Mouse (Mus musculus) adipocyte (in vitro differentiated cells): ENCODE measurements around the gene 1700001P01Rik.
A peak's percentile ranks its signal among the peaks of the same experiment; 100 is the strongest.
"Not testable (repeated sequence)": the region's sequence is repeated elsewhere in the genome, so short reads cannot be mapped to it uniquely, and the experiment has no call there.

ENCODE experiments used
- DNase-seq: peaks from one replicate; pipeline ENCODE4 v3.0.0-alpha.2; 2016; ENCODE audit warnings: low spot score

The 1700001P01Rik gene

DNA sequence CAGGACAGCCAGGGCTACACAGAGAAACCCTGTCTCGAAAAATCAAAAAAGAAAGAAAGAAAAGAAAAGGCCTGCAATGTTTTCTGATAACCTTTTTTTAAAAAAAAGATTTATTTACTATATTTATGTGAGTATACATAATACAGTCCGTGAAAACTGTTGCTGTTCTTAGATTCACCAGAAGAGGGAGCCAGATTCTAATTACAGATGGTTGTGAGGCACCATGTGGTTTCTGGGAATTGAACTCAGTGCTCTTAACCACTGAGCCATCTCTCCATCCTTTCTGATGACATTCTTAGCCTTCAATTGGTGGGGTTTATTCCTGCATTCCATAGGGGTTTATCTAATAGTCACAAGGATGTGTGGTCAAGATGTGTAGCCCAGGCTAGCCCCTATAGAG lies 17.4 kb upstream of the 1700001P01Rik start:
- DNase-seq, result peak; percentile 81

DNA sequence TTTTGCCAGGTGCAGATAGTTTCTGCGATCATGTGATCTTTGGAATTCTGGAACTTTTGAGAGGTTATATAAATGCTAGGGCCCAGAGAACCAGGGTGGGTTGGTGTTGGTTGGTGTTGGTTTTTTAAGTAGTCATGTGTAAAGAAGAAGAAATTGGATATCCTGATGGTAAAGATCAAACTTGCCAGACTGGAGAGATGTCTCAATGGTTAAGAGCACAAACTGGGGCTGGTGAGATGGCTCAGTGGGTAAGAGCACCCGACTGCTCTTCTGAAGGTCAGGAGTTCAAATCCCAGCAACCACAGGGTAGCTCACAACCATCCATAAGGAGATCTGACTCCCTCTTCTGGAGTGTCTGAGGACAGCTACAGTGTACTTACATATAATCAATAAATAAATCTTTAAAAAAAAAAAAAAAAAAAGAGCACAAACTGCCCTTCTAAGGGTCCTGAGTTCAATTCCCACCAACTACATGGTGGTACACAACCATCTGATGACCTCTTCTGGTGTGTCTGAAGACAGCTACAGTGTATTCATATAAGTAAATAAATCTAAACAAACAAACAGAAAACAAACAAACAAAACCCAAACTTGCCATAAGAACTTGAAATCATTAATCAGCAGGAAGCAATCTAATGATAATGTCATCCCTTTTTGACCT lies 15.2 kb upstream of the 1700001P01Rik start:
- DNase-seq, result not testable (repeated sequence)

DNA sequence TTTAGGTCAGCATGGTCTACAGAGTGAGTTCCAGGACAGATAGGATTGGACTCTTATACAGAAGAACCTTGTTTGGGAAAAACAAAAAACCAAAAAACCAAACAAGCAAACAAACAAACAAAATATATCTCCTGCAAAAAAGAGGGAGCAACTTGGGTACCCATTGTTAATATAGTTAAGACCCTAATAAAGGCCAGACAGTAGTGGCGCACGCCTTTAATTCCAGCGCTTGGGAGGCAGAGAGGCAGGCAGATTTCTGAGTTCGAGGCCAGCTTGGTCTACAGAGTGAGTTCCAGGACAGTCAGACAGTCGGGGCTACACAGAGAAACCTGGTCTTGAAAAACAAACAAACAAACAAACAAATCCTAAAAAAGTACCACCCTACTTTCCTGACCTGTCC lies 14.0 kb upstream of the 1700001P01Rik start:
- DNase-seq, result no peak

DNA sequence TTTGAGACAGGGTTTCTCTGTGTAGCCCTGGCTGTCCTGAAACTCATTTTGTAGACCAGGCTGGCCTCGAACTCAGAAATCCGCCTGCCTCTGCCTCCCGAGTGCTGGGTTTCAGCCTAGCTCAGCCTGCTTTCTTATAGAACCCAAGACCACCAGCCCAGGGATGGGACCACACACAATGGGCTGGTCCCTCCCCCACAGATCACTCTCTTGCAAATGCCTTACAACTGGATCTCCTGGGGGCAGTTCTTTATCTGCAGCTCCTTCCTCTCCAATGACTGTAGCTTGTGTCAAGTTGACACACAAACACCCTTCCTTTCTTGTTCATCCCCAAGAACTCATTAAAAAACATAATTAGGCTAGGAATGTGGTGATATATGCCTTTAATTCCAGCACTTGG lies 12.2 kb upstream of the 1700001P01Rik start:
- DNase-seq, result no peak

DNA sequence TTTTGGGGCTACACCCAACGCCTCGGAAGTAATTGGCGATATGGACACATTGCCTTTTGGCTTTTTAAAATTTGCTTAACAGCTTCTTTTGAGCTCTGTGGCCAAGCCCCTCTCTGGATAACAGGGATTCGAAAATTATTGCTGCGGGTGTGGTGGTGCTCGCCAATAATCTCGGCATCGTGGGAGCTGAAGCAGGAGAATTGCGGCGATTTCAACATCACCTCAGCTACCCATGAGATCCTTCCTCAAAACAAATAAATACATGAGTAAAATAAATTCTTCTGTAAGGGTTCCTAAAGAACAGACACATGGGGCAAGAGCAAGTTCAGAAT lies 6.8 kb upstream of the 1700001P01Rik start:
- DNase-seq, result no peak

DNA sequence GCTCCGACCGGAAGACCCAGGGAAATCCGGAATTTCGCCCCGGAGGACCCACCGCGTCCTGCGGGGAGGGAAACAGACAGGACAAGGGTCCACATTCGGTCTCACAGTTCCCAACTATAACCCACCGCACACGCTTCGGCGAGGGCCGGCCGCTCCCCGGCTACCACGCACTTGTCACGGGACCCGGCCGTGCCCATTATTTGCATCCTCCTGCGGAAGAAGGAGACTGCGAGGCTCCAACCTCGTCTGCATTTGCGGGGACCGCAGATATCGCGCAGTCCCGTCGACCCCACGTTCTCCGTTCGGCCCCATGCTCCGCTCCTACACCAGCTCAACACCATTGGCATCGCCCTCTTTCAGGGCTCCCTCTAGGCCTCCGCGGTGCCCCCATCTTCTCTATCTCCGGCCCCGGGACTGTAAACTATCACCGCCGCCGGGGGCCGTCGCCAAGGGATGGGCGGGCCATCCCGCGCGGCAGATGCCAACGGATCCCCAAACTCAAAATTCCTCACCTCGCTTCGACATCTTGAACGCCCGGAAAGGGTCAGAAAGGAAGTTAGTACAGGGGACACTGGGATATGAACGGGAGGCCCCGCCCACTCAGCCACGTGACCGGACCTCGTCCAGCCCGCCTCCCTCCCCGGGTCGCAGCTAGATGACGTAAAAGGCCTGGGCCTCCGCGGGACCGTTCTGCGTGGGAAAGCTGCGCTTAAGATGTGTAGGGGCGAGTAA lies 6.3 kb upstream of the 1700001P01Rik start, which contains the start of gene Rpl23:
Rpl23 (minus strand) TSS at position 606 of the 732 bp plus-strand sequence.
- DNase-seq, result peak; percentile 98

DNA sequence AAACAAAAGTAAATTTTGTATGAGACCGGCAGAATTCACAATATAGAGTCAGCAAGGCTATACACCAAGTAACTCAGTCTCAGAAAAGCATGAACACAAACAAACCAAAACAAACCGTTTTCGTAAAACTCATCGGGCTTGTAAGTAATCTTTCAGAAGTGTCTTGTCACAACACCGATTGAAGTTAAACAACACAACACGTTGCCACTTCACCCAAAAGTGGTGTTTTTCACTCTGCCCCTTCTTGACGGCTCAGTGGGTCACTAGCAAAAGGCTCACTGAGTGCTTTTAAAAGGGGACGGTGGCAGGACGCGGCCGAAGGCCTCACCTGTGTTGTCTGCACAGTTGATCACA lies 5.7 kb upstream of the 1700001P01Rik start:
- DNase-seq, result peak; percentile 55

DNA sequence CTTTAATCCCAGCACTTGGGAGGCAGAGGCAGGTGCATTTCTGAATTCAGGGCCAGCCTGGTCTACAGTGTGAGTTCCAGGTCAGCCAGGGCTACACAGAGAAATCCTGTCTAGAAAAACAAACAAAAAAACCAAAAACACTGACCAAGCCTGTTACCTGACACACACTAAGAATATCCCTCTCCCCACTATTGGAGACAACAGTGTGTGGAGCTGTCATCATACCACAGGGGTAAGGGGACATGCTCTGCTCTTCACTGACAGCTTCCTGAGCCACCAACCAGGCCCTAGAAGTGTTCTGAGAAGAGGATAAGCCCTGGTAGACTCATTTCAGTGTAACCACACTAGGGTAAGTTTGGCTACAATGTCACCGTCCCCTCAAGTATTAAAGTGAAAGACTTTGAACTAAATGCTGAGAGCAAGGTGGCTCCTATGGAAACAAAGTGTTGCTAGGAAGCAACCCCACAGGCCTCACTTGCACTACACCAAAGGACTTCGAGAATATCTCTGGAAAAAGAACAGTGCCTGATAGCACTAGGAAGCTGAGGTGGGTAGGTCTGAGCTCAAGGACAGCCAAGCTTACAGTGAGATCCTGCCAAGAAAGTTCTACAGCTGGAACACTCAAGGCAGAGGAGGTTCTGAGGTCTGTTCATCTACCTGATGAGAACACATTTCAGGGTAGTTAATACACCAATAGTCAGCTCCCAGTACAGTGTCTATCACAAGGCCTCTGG lies 4.4 kb upstream of the 1700001P01Rik start:
- no peak for DNase-seq

DNA sequence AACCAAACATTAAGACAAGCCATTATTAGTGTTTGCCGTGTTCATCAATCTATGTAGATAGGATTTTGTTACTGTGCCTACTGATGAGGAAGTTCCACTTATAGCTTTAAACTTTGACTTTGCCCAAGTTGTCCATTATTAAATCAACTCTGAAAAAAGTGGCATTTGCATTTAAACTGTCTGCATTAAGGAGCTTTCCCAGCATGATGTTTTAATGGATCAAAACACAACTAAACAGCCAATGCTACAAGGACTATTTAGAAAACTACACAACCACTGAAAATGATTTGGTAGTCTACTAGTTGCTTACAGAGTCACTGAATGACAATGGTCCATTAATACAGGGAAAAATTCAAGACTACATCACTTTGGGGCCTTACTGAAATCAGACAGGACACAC lies 3.2 kb upstream of the 1700001P01Rik start:
- DNase-seq, result no peak

DNA sequence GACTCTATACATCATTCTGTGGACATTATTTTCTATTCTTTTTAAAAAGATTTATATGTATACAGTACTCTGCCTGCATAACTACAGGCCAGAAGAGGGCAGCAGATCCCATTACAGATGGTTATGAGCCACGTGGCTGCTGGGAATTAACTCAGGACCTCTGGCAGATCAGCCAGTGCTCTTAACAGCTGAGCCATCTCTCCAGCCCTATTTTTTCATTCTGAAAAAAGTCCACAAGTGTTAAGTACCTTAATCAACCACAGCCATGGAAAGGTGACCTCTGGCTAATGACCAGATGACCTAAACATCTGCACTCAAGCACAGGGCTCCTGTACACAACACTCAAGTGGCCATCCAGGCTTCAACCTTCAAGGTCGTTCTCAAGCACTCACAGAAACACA lies 1.4 kb upstream of the 1700001P01Rik start:
- peak; percentile 54 for DNase-seq

DNA sequence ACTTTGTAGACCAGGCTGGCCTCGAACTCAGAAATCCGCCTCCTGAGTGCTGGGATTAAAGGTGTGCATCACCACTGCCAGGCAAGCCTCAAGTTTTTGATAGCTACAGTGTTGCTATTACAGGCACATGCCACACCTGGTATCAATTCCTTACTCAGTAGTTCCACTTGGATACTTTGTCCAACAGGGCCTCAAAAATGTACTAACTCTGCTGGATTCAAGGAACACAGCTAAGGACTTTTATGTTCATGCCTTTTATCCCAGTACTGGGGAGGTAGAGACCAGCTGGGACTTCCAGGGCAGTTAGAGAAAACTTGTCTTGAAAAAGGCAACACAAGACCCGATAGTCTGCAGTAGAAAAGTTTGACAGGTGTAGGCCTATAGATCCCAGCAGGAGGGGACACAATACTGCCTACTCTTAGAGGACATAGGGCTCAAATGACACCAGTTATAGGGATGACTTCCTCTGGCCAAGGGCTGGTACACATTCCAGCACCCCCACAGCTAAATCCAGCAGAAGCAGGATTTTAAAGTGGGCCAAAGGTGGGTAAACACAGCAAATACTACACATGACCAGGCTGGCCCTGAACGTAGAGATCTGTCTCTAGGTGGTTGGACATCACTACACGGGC lies 895 bp upstream of the 1700001P01Rik start:
- DNase-seq, result no peak

DNA sequence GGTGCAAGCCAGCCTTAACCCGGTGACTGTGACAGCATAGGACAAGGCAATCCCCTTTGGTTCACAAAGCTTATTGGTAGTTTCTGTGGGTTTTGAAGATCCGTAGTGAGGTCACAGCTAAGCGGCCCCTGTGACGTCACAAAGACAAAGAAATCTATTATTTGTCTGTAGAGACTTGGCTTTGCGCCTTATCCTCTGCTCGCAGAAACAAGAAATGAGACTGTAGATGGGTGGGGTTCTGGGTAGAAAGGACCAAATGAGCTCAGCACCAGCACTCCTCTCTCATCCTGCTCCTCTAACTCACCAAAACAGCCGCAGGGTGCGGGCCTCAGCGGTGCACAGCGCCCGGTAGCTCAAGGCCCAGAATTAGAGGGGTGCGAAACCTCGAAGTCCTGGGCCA lies 532 bp downstream of the 1700001P01Rik start:
- DNase-seq, result no peak

DNA sequence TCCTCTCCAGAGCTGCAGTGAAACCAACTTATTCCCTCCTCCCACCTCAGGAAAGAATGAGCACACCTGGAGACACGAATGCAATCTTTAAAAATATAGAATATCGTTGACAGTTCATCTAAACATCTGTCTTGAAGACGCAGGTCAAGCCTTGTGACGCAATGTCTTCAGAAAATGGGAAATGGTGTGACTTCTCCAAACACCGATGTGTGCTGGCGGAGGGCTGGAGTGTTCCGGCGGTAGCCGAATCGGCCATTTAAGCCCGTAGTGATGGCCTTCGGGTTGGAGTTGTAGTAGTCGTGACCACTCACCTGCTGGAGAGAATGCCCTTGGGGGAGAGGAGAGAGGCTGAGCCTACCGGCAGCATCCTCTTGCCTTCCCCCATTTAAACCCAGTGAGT lies 4.3 kb downstream of the 1700001P01Rik start:
- no peak for DNase-seq

DNA sequence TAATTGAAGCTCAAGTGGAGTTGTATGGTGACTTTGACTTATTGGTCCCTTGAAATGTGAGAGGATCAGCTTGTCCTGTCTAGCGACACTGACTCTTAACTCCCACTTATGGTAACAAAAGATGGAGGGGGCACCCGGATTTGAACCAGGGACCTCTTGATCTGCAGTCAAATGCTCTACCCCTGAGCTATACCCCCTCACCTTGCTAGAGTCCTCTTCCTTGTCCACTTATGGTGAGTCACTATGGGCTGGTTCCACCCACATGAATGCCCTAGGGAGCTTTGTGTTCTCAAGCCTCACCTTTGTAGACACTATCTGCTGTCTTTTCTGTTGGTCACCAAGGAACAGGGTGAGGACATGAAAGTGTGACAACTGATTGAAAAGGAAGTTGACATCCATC lies 6.0 kb downstream of the 1700001P01Rik start:
- no peak for DNase-seq

DNA sequence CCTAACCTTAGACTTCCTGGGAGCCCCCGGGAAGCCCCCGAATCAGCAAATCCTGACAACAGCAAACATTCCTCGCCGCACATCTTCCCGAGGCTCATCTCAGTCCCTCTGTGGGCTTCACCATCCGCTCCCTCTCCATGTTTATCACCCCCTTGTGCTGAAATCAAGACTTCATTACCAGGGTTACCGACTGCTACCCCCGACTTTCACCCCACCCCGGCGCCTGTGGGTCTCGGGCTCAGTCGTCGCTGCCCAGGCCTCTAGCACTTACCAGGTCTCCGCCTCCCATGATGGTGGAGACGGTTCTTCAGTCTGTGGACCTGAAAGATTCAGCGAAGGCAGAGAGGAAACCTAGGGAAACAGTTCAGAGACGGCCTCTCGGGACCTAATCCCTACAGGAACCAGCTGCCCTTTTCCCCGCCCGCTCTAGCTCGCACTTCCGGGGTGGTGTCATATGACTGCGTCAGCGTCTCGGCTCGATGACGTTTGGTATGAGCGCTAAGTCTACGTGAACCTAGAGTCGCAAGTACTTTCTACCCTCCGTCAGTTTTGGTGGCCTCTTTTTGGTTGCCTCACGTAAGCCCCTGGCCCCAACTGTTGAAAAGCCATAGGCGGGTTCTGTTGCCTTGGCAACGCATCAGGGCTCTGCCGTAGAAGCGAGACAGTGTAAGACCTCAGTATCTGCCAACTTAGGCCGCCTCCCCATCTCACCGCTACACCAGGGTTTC lies 9.4 kb downstream of the 1700001P01Rik start, which contains the start of gene Cwc25:
Cwc25 (minus strand) TSS at position 403 of the 728 bp plus-strand sequence.
- peak; percentile 98 for DNase-seq

DNA sequence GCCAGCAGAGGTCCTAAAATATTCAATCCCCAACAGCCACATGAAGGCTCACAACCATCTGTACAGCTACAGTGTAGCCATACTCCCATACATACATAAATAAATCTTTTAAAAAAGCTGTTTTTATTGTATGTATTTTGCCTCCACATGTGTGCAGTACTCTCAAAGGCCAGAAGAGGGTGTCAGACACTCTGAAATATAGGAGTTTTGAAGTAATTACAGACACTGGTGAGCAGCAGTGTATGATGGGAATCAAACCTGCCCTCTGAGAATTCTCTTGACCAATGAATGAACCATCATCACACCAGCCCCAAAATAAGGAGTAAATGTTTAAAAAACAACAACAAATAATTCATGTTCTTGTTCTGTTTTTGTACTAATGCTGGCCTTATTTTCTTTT lies 14.1 kb downstream of the 1700001P01Rik start:
- no peak for DNase-seq

DNA sequence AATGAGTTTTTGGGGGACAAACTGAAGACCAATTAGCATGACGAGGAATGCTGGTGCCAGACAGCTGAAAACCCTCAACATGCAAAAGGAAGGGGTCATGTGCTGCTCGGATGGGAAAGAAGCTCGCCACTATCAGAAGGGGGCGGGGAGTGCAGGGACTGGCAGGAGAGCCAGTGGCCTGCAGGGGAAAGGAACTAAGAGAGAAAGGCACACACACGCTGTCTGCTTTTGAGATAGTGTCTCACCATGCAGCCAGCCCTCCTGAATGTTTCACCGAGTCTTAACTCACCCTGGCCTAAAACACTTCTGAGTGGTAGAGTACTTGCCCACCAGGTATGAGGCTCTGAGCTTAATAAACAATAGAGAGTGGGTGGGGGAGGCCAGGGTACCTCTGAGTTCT lies 16.8 kb downstream of the 1700001P01Rik start:
- no peak for DNase-seq

DNA sequence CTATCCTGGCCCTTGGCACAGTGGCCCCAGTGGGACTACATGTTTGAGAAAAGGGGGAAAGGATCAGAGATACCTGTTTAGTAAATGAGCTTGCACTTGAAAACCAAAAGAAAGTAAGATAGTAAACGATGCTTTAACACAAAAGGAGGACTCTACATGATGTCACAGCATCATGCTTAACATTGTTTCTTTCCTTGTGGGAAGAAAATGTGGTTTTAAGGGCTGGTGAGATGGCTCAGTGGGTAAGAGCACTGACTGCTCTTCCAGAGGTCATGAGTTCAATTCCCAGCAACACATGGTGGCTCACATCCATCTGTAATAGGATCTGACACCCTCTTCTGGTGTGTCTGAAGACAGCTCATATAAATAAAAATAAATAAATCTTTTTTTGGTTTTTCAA lies 17.6 kb downstream of the 1700001P01Rik start:
- no peak for DNase-seq

DNA sequence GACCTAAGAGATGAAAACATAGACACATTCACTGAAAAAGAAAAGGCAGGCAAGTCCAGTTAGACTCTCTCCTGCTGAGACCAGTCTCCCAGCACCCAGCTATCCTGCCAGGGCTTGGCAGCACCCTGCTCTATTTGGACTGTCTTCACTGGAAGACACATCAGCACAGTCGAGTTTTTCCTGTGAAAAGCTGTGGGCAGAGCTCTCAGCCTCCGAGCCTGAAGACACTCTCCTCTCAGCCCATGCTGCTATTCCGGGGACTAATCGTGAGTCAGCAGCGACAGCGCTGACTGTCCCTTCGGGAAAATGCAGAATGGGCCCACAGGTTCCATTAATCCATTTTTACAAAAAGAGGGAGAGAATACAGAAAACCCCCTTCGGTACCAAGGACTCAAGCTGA lies 22.4 kb downstream of the 1700001P01Rik start:
- no peak for DNase-seq

DNA sequence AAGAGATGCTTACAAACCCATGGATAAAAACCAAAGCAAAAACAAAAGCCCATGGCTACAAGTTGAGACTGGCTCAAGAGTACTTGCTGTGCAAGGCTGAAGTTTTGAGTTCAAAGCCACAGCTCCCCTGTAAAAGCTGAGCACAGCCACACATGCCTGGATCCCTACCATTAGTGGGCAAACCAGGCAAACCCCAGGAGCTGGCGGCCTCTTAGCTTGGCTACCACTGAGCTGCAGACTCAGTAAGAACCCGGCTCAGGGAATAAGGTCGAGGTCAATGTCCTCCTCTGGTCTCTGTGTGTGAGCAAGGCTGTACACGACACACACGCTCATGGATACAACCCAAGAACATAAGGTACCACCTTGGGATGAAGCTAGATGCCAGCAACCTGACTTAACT lies 27.2 kb downstream of the 1700001P01Rik start:
- no peak for DNase-seq

DNA sequence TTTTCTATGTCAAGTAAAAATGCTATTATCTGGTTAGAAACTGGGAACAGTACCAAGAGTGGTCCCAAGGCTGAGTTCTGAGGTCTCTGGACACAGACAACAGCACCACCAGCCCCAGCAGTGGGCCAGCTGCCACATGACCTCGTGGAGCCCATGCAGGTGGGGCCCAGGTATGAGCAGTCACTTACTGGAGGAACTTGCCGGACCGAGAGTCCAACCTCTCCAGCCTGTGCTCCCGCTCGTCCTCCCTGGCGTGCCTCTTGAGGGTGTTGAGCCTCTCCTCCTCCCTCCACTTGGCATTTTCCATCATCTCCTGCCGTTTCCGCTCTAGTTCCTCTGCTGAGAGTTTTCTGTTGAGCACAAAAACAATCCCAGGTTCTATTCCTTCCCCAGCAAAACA lies 27.9 kb downstream of the 1700001P01Rik start:
- DNase-seq, result no peak

DNA sequence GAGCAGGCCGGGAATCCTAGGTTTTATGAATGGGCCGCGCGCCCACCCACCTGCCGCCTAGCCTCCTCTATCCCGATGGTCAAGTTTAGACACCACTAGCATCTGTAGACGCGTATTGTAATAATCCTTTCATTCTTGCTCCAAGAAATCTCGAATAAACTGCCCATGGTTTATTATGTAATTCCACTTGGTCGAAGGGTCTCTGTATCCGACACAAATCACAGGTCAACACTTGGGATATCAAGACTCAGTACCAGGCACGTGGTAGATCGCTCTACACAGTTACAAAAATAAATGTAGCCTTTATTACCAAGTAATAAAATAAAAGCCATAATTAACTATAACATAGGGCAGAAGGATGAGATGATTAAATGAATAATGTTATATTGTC lies 30.4 kb downstream of the 1700001P01Rik start:
- no peak for DNase-seq
